Mouse (Mus musculus) heart, postnatal 14 days (tissue): ENCODE data around the gene Fam227b. TPM values are rescaled to one million over a fixed set of nuclear protein-coding genes. Genes with fewer than 3 reads are reported as not detected.

Experiments used
- DNase-seq, 2 experiments: peaks; one replicate each; pipeline ENCODE4 v3.0.0; 2021 to 2022
- intact Hi-C: fragments of 180-260 bp; cut with DNase I; formaldehyde crosslinking; loops from one replicate; pipeline ENCODE4 v1.15.1; 2025
- total RNA-seq, 2 experiments: library from RNA; stranded (reverse); gene quantifications; 2 replicates each; pipeline ENCODE4 v1.2.3; 2021

Fam227b gene
- total RNA-seq, 2 experiments from 2014 or later, result not detected

- intact Hi-C loops, result no loop called here
- DNase-seq, result no peak
These were observed 88.9 kb downstream of the Fam227b start for GRCm38 (mm10) chr2:126062876-126063275.

DNA sequence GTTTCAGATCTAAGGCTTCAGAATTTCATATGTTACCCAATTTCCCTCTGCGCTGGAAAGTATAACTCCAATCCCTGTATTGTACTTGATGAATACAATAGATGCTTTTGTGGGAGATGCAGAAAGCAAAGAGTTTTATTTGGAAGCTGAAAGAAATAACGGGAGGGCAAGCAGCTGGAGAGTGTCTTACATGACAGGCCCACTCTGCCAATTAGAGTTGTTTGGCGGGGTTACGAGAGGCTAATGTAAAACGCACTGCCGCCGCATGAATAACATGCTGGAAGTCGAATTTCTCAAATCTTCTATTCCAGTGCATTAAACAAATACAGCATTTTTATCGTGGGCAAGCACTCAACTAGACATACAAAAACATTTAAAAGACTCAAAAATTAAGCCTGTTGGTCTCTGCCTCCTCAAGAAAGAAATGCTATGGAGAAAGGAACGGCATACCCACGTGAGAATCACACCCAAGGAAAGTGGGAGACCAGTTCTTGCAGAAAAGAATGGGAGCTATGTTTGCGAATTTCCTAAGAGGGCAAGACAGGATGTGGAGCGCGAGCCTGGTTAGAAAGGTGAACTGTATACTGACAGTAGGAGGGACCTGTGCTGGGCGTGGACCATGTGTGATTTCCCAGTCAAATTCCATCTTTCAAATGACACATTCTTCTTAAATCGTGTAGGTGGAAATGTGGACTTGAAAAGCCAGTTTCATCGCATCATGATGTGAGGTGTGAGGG is 90.6 kb downstream of the Fam227b start:
- intact Hi-C loops, result no loop called here
- peak in 1 of 2 experiments; percentile 45 for DNase-seq

DNA sequence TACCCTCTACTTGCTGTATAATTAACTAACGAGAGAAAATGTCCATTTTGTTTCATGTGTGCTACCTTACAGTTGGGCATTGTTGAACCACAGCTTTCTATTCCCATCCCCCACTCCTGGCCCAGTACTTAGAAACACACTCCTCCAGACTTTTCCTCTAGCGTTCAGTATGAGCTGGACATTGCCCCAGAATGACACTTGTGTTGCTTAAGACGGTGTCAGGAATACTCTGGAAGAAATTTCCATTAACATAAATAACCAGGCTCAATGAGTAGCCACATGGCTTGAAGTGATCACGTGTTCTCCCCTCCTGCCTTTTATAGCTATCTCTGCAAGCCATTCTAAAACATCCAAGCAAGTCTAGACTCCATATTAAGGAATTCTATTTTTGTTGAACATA is 91.2 kb downstream of the Fam227b start:
- no peak for DNase-seq
- intact Hi-C loops, result no loop called here

GRCm38 (mm10) chr2:126053657-126054056 is 98.1 kb downstream of the Fam227b start:
- intact Hi-C loops, result no loop called here

GRCm38 (mm10) chr2:126052749-126053557 is 98.9 kb downstream of the Fam227b start:
- intact Hi-C loops, result no loop called here
- no peak for DNase-seq

More at GRCm38 (mm10) chr2:126053657-126054056, 98.1 kb downstream of the Fam227b start:
- no peak for DNase-seq

GRCm38 (mm10) chr2:126045621-126046020 is 106.2 kb downstream of the Fam227b start:
- DNase-seq, result no peak
- intact Hi-C loops, result no loop called here

- intact Hi-C loops, result no loop called here
These were observed 109.1 kb downstream of the Fam227b start for GRCm38 (mm10) chr2:126042674-126043073.

GRCm38 (mm10) chr2:126041237-126041636 is 110.6 kb downstream of the Fam227b start:
- intact Hi-C loops, result no loop called here
- DNase-seq, result no peak

More at GRCm38 (mm10) chr2:126042674-126043073, 109.1 kb downstream of the Fam227b start:
- no peak for DNase-seq

DNA sequence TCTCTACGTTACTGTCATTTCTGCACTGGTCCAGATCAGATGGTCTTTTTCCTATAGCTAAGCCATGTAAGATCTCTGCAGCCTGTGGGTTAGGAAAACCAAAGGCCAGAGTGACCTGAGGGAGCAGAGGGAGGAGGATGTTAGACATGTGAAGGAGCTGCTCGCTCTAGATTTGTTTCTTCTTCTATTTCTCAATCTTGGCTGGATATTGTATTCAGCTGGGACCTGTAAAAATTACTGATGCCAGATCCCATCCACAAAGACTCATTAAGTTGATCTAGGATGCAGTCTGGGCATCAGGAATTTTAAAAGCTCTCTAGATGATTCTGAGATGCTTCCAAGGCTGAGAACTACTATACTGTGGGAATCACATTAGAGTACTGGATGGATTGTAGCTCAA is 111.2 kb downstream of the Fam227b start:
- DNase-seq, result no peak
- intact Hi-C loops, result no loop called here

GRCm38 (mm10) chr2:126039414-126039891 is 112.4 kb downstream of the Fam227b start:
- peak in 1 of 2 experiments; percentile 33 for DNase-seq
- intact Hi-C loops, result no loop called here

GRCm38 (mm10) chr2:126038221-126039000 is 113.4 kb downstream of the Fam227b start:
- intact Hi-C loops, result no loop called here
- DNase-seq, result no peak

- intact Hi-C loops, result no loop called here
- DNase-seq, result no peak
These were observed 115.7 kb downstream of the Fam227b start for GRCm38 (mm10) chr2:126036121-126036520.

DNA sequence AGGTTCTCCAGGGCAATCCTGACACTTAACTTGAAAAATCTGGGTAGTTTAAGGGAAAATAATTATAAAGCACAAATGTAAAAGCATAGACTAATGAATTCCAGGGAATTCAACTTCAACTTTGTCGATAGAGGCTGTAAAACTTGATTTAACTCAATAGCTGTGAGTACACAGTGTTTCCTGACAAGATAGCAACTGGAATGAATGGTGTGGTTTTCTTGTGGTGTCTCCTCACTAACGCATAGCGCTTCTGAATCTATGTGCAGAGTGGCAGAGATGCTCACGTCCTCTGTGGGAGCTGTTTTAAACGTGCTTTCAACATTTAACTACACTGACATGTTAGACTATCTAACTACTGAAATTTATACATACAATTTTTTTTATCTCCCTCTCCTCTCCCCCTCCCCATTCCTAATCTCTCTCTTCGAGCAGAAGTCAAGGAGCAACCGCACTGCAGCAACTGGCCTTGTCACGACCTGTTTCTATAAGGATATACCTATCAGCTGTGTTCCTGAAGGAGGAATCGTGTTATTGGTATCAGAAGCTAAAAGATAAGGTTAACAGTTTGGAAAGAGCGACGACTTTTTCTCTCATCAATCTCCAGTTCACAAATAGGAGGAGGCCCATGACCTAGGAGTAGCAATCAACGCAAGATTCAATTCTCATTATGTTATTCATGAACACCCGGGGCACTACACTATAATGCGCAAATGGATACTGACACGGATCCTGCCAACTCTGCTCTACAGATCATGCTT is 116.6 kb downstream of the Fam227b start:
- intact Hi-C loops, result no loop called here

DNA sequence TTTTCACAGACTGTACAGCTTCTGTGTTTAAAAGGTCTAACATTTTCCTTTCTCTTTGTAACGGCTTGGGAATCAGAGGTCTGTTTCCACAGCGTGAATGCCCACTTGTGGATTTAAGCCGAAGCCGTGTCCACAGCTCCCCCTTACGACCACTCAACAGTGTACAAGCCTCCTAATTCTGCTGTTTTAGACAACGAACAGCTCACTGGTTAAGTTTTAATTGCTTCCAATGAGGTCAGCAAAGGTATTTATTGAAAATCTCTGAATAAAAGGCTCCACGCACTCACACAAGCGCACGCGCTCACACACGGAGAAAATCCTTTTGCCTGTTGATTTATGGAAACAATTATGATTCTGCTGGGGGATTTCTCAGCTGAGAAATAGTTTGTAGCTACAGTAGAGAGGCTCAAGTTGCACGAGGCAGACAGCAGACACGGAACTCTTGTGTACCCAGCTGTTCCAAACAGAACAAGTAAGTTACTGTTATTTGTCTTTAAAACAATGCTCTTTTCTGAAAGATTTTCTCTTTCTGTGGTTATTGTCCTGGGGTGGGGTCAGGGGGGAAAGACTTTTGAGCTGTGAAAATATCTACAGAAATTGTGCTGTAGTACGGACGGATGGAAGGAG is 117.3 kb downstream of the Fam227b start, which contains the start of gene Fgf7:
TSS of gene Fgf7 (plus strand) at position 280 of the 627 bp plus-strand sequence.
- DNase-seq, result no peak
- intact Hi-C loops, result loop anchor here (5.0 kb wide), 1 partner anchor 142 kb away; no protein-coding TSS in a partner anchor

More for the DNA sequence above, 116.6 kb downstream of the Fam227b start:
- DNase-seq, result no peak

GRCm38 (mm10) chr2:126033114-126033972 is 118.5 kb downstream of the Fam227b start:
- no peak for DNase-seq
- intact Hi-C loops, result loop anchor here (5.0 kb wide), 1 partner anchor 141 kb away; no protein-coding TSS in a partner anchor

DNA sequence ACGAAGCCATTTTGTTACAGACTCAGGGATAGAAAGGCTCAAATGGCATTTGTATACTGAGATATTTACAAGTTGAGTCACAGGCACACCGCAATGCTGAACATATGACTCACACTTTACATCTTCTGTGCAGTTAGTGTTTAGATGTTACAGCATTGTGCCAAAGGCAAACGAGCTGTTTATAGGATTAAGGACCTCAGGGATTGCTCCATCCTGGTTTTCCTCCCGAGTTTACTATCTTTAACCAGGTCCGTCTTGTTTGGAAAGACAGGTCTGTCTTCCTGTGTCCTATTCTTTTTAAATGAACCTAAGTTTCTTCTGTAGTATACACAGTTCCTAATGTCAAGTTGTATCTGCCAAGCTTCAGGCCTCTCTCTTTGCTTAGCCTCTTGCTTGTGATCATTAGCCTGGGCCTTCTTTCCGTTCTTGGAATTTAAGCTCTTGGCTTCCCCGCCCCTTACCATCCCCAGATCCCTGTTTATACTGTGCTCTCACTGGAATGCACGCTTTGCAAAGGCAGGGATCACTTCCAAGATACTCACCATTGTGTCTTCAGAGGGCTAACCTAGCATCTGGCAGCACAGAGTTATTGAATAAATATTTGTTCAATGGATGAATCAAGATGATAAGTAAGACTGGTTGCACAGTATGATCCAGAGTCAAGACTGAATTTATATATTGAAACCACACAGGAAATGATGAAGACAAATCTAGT is 120.5 kb downstream of the Fam227b start:
- DNase-seq, result no peak
- intact Hi-C loops, result loop anchor here (5.0 kb wide), 1 partner anchor 139 kb away; no protein-coding TSS in a partner anchor

DNA sequence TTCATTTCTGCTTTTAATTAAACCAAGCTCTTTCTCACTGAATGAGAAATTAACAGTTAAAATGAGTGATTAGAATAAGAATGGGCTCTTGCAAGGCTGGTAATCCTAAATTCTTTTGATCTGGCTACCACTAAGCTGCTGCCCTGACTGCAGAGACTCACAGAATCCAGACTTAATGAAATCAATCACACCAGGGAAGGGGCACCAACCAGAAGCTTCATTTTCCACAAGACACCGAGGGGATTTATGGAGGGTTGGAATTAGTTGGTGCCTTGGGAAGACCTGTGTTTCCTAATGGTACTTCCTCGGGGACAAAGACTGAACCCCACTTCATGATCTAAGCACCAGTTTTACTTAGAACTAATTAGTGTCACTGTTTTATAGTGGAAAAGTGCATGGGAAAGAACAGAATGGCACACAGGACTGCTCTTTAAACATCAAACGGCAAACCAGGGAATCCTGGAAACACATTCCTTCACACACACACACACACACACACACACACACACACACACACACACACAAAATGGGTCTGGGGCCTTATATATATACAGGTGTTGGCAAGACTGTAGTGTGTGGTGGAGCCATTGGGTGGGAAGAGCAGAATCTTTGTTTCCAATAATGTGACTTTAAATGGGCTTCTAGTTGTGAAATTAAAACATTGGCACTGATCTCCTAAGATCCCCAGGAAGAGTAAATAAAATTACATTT is 135.9 kb downstream of the Fam227b start:
- no peak for DNase-seq
- intact Hi-C loops, result no loop called here
